25 mouse cellular contexts compared by ENCODE assay signal in the genomic region with DNA sequence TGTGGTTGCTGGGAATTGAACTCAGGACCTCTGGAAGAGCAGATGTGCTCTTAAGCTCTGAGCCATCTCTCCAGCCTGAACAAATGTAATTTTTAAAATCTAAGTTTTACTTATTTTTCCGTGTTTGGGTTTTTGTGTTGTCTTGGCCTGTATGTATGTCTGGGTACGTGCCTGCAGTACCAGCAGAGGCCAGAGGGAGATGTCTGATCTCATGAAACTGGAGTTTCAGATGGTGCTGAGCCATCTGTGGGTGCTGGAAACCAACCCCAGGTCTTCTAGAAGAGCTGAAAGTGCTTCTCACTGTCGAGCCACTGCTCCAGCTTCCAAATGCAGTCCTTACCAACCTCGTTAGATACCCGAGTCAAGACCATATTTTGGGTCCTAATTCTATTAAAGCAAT.
A peak's percentile ranks its signal among the peaks of the same experiment; 100 is the strongest.
DNase-seq lines count a peak whose midpoint lies in the region; ATAC-seq and TF ChIP-seq lines count a peak whose summit lies in the region.
"Had no signal": no experiment of that assay in that cellular context is flagged by ENCODE, and none has a peak within 500 bp of the region (broad histone marks: within the 10 kb centered on the region; RNA-seq: fewer than 3 reads in every experiment).

No protein-coding gene starts in this region.

- H3K36me3 ChIP-seq in kidney, adult 2 months (ENCODE audit: control insufficient read depth, insufficient read depth, low read length) = no peaks in the 10 kb centered on the region
- H3K36me3 ChIP-seq in liver, postnatal 0 days (replicated peaks; ENCODE audit: insufficient read depth, low read length) = no peaks in the 10 kb centered on the region
- H3K36me3 ChIP-seq in stomach, postnatal 0 days (ENCODE audit: control insufficient read depth, insufficient read depth, low read length) = no peaks in the 10 kb centered on the region
- H3K36me3 ChIP-seq: embryonic facial prominence, embryonic 10.5 days; forebrain, embryonic 15.5 days; heart, embryonic 12.5 days; hindbrain, embryonic 13.5 days; kidney, embryonic 15.5 days; liver, embryonic 15.5 days; midbrain, embryonic 12.5 days; neural tube, embryonic 12.5 days; stomach, embryonic 15.5 days had no signal

- TF ChIP-seq EP300 in liver, postnatal 0 days (IDR thresholded peaks at IDR 0.05; ENCODE audit: low read depth) = no peak
- no peak for TF ChIP-seq EP300 in stomach, postnatal 0 days (optimal IDR thresholded peaks at IDR 0.05)

- no peak for ATAC-seq in liver, postnatal 0 days
- peak; percentile 35; the same call in 1 of the 2 replicates for ATAC-seq in stomach, postnatal 0 days (ENCODE audit: low FRiP score, low TSS enrichment)
- ATAC-seq: forebrain, embryonic 15.5 days; inflammation-experienced regulatory T-cells, adult 6 months; lung, postnatal 0 days had no signal

- no peak for DNase-seq in kidney, adult 2 months
- no peak for DNase-seq in kidney, adult 11 months
- DNase-seq in liver, postnatal 0 days = no peak
- no peak for DNase-seq in liver
- DNase-seq in brain, embryonic 14.5 days (ENCODE audit: low read depth) = no peak
- DNase-seq in stomach, postnatal 0 days (ENCODE audit: low spot score) = no peak
- DNase-seq in lung, postnatal 25 days (ENCODE audit: low spot score) = no peak
- DNase-seq: adrenal gland, adult 2 months; cerebellum, adult 11-12 months; cerebellum, postnatal 10 days; heart, postnatal 10 days; retina, postnatal 1 day; thymus, adult 18-20 months; thymus, postnatal 4 days had no signal

- H3K9me3 ChIP-seq in liver, postnatal 0 days (ENCODE audit: low read length) = no peaks in the 10 kb centered on the region
- no peaks in the 10 kb centered on the region for H3K9me3 ChIP-seq in stomach, postnatal 0 days (ENCODE audit: control insufficient read depth, low read length)
- H3K9me3 ChIP-seq: embryonic facial prominence, embryonic 10.5 days; forebrain, embryonic 15.5 days; heart, embryonic 12.5 days; hindbrain, embryonic 13.5 days; kidney, embryonic 15.5 days; liver, embryonic 15.5 days; midbrain, embryonic 12.5 days; neural tube, embryonic 12.5 days; stomach, embryonic 15.5 days had no signal

- H3K27me3 ChIP-seq in kidney, adult 2 months (replicated peaks; ENCODE audit: control insufficient read depth, insufficient read depth, low read length) = no peaks in the 10 kb centered on the region
- no peaks in the 10 kb centered on the region for H3K27me3 ChIP-seq in liver, postnatal 0 days (ENCODE audit: insufficient read depth, low read length)
- no peaks in the 10 kb centered on the region for H3K27me3 ChIP-seq in stomach, postnatal 0 days (ENCODE audit: control insufficient read depth, insufficient read depth, low read length)
- H3K27me3 ChIP-seq: forebrain, embryonic 15.5 days; hindbrain, embryonic 13.5 days; kidney, embryonic 15.5 days; liver, embryonic 15.5 days; neural tube, embryonic 12.5 days; stomach, embryonic 15.5 days had no signal

- no peak overlapping the region for H3K4me3 ChIP-seq in kidney, adult 2 months (ENCODE audit: insufficient read depth, low read depth, low read length)
- no peak overlapping the region for H3K4me3 ChIP-seq in liver, postnatal 0 days (ENCODE audit: low read depth, low read length)
- H3K4me3 ChIP-seq in stomach, postnatal 0 days (ENCODE audit: low read depth, low read length) = no peak overlapping the region
- H3K4me3 ChIP-seq: embryonic facial prominence, embryonic 10.5 days; forebrain, embryonic 15.5 days; heart, embryonic 12.5 days; hindbrain, embryonic 13.5 days; kidney, embryonic 15.5 days; liver, embryonic 15.5 days; midbrain, embryonic 12.5 days; neural tube, embryonic 12.5 days; stomach, embryonic 15.5 days had no signal

- 96% methylated on average over 5 of the region's 5 CpGs for WGBS in kidney, adult 2 months
- 84% methylated on average over 5 of the region's 5 CpGs for WGBS in liver, postnatal 0 days (ENCODE audit: insufficient replicate concordance)
- 93% methylated on average over 5 of the region's 5 CpGs for WGBS in stomach, postnatal 0 days

- no peak for TF ChIP-seq POLR2A in kidney, adult 2 months (IDR thresholded peaks at IDR 0.05; ENCODE audit: low read depth, low read length)
- TF ChIP-seq POLR2A in brain, embryonic 14.5 days (IDR thresholded peaks at IDR 0.05; ENCODE audit: borderline replicate concordance, extremely low read depth, insufficient read depth, insufficient read length, poor library complexity, severe bottlenecking) = no peak

- no peak overlapping the region for H3K9ac ChIP-seq in liver, postnatal 0 days (replicated peaks)
- no peak overlapping the region for H3K9ac ChIP-seq in stomach, postnatal 0 days (ENCODE audit: low read length)
- H3K9ac ChIP-seq: forebrain, embryonic 15.5 days; heart, embryonic 12.5 days; hindbrain, embryonic 13.5 days; kidney, embryonic 15.5 days; liver, embryonic 15.5 days; midbrain, embryonic 12.5 days; neural tube, embryonic 12.5 days; stomach, embryonic 15.5 days had no signal

- TF ChIP-seq CTCF in kidney, adult 2 months (conservative IDR thresholded peaks at IDR 0.05; ENCODE audit: insufficient read depth, insufficient read length, low read depth, low read length) = 0 out of 2 replicates have a peak, but pooled peaks have one; percentile 14
- 0 out of 2 replicates have a peak, but pooled peaks have one; percentile 15 for TF ChIP-seq CTCF in liver, postnatal 0 days (IDR thresholded peaks at IDR 0.05; ENCODE audit: low read depth)
- peak; percentile 36; the same call in 1 of the 2 replicates for TF ChIP-seq CTCF in brain, embryonic 14.5 days (IDR thresholded peaks at IDR 0.05; ENCODE audit: borderline replicate concordance, extremely low read depth, insufficient read depth, insufficient read length)
- peak; percentile 37 for TF ChIP-seq CTCF in stomach, postnatal 0 days (IDR thresholded peaks at IDR 0.05; ENCODE audit: low read depth)

- no peak overlapping the region for H3K27ac ChIP-seq in kidney, adult 2 months (ENCODE audit: insufficient read depth, low read depth, low read length)
- H3K27ac ChIP-seq in liver, postnatal 0 days (ENCODE audit: low read depth) = no peak overlapping the region
- no peak overlapping the region for H3K27ac ChIP-seq in stomach, postnatal 0 days (replicated peaks)
- H3K27ac ChIP-seq: embryonic facial prominence, embryonic 10.5 days; forebrain, embryonic 15.5 days; hindbrain, embryonic 13.5 days; kidney, embryonic 15.5 days; liver, embryonic 15.5 days; midbrain, embryonic 12.5 days; neural tube, embryonic 12.5 days; stomach, embryonic 15.5 days had no signal

- H3K4me1 ChIP-seq in kidney, adult 2 months (ENCODE audit: control insufficient read depth, insufficient read depth, low read length) = no peaks in the 10 kb centered on the region
- H3K4me1 ChIP-seq in liver, postnatal 0 days (ENCODE audit: insufficient read depth) = no peaks in the 10 kb centered on the region; the same call in 1 of the 2 replicates
- H3K4me1 ChIP-seq in stomach, postnatal 0 days (replicated peaks; ENCODE audit: control insufficient read depth, insufficient read depth) = no peaks in the 10 kb centered on the region
- H3K4me1 ChIP-seq: embryonic facial prominence, embryonic 10.5 days; forebrain, embryonic 15.5 days; heart, embryonic 12.5 days; kidney, embryonic 15.5 days; liver, embryonic 15.5 days; midbrain, embryonic 12.5 days; neural tube, embryonic 12.5 days; stomach, embryonic 15.5 days had no signal

- no peak overlapping the region for H3K4me2 ChIP-seq in liver, postnatal 0 days (ENCODE audit: low read depth, low read length)
- H3K4me2 ChIP-seq in stomach, postnatal 0 days (replicated peaks; ENCODE audit: low read depth) = no peak overlapping the region
- H3K4me2 ChIP-seq: forebrain, embryonic 15.5 days; heart, embryonic 12.5 days; hindbrain, embryonic 13.5 days; kidney, embryonic 15.5 days; liver, embryonic 15.5 days; midbrain, embryonic 12.5 days; neural tube, embryonic 12.5 days; stomach, embryonic 15.5 days had no signal
